Mouse (Mus musculus): Measurements from ENCODE around the gene Gm38431.

The Gm38431 gene

GRCm38 (mm10) chr9:21036666-21037065 lies 55.1 kb downstream of the Gm38431 start:
- DNase-seq: no peak

GRCm38 (mm10) chr9:21036161-21036560 lies 55.6 kb downstream of the Gm38431 start:
- no peak for DNase-seq

- DNase-seq: no peak
These were observed 56.2 kb downstream of the Gm38431 start for GRCm38 (mm10) chr9:21035586-21035985.

- no peak for DNase-seq
These were observed 57.2 kb downstream of the Gm38431 start for GRCm38 (mm10) chr9:21034481-21035085.

GRCm38 (mm10) chr9:21033136-21033535 lies 58.7 kb downstream of the Gm38431 start:
- no peak for DNase-seq

- no peak for DNase-seq
These were observed 59.3 kb downstream of the Gm38431 start for GRCm38 (mm10) chr9:21032491-21032890.

GRCm38 (mm10) chr9:21031896-21032351 lies 59.9 kb downstream of the Gm38431 start, which contains the start of gene Icam5:
Icam5 (plus strand) TSS chr9:21032073.
- no peak for DNase-seq

GRCm38 (mm10) chr9:21031251-21031895 lies 60.4 kb downstream of the Gm38431 start:
- DNase-seq: peak; percentile 15 to 27

- DNase-seq: peak; percentile 76 to 78
These were observed 61.0 kb downstream of the Gm38431 start for GRCm38 (mm10) chr9:21030781-21031250.

GRCm38 (mm10) chr9:21030055-21030600 lies 61.7 kb downstream of the Gm38431 start:
- no peak for DNase-seq

GRCm38 (mm10) chr9:21029291-21030054 lies 62.3 kb downstream of the Gm38431 start, which contains the start of gene Icam4:
Icam4 (plus strand) TSS chr9:21029373.
- DNase-seq: peak; percentile 58 to 66

GRCm38 (mm10) chr9:21028560-21029110 lies 63.2 kb downstream of the Gm38431 start:
- DNase-seq: no peak

- no peak for DNase-seq
These were observed 64.0 kb downstream of the Gm38431 start for GRCm38 (mm10) chr9:21027774-21028290.

- no peak for DNase-seq
These were observed 64.9 kb downstream of the Gm38431 start for GRCm38 (mm10) chr9:21026849-21027248.

GRCm38 (mm10) chr9:21025258-21025810 lies 66.5 kb downstream of the Gm38431 start:
- DNase-seq: no peak

- DNase-seq: no peak
These were observed 69.1 kb downstream of the Gm38431 start for GRCm38 (mm10) chr9:21022726-21023125.

- no peak for DNase-seq
These were observed 69.5 kb downstream of the Gm38431 start for GRCm38 (mm10) chr9:21022288-21022687.

GRCm38 (mm10) chr9:21021363-21021762 lies 70.4 kb downstream of the Gm38431 start:
- no peak for DNase-seq

GRCm38 (mm10) chr9:21018600-21018999 lies 73.2 kb downstream of the Gm38431 start:
- DNase-seq: no peak

Data from cerebellum, postnatal 36 days (tissue).